Mouse (Mus musculus) spleen, adult 2 months (tissue): ENCODE measurements at regions not wholly inside any gene's neighbourhood (a gene's known extent, or its start where the extent isn't known, plus 50 kb on each side); places are given as distances from the start of the nearest gene placed in this dataset.

ENCODE experiments used
- DNase-seq, 2 experiments: peaks; one replicate each; pipeline versions ENCODE4 v3.0.0 to v3.0.0-alpha.2; 2012 to 2021; ENCODE audit warnings: low spot score in 2 of 2, low read depth in 1 of 2
- H3K27ac ChIP-seq: fragments of 200-500 bp; 2 replicates; pipeline ENCODE4 v1.5.1; 2012; ENCODE audit warnings: low read length, inconsistent platforms; ENCODE audit not compliant: insufficient read depth
- H3K27me3 ChIP-seq: fragments of 200-500 bp; 2 replicates; pipeline ENCODE4 v1.6.1; 2012; ENCODE audit warnings: mild to moderate bottlenecking, moderate library complexity, low read length, inconsistent platforms; ENCODE audit not compliant: control insufficient read depth, insufficient read depth
- H3K36me3 ChIP-seq: fragments of 200-500 bp; 2 replicates; pipeline ENCODE4 v1.6.1; 2012; ENCODE audit warnings: mild to moderate bottlenecking, low read length, inconsistent platforms; ENCODE audit not compliant: control insufficient read depth, insufficient read depth
- H3K4me1 ChIP-seq: fragments of 200-500 bp; 2 replicates; pipeline ENCODE4 v1.6.1; 2011; ENCODE audit warnings: inconsistent platforms; ENCODE audit not compliant: control insufficient read depth, insufficient read depth, insufficient read length
- H3K4me3 ChIP-seq: fragments of 200-500 bp; 2 replicates; pipeline ENCODE4 v1.5.1; 2011; ENCODE audit warnings: mild to moderate bottlenecking, inconsistent platforms; ENCODE audit not compliant: insufficient read depth, insufficient read length; ENCODE audit errors: extremely low read depth
- CTCF ChIP-seq: fragments of 200-500 bp; IDR thresholded peaks from 2 replicates; pipeline ENCODE4 v1.5.1; 2011; ENCODE audit warnings: mild to moderate bottlenecking, inconsistent platforms; ENCODE audit not compliant: insufficient read depth, insufficient read length, insufficient replicate concordance; ENCODE audit errors: extremely low read depth
- POLR2A ChIP-seq: fragments of 200-500 bp; IDR thresholded peaks from 2 replicates; pipeline ENCODE4 v1.6.1; 2011; ENCODE audit warnings: low read depth, low read length, inconsistent platforms
- WGBS: fragments of 180-500 bp; shearing (Covaris S2); methylation state at CpG from one replicate; pipeline ENCODE4 v1.1.7; 2018; 5-methylcytosine and 5-hydroxymethylcytosine counted together

DNA sequence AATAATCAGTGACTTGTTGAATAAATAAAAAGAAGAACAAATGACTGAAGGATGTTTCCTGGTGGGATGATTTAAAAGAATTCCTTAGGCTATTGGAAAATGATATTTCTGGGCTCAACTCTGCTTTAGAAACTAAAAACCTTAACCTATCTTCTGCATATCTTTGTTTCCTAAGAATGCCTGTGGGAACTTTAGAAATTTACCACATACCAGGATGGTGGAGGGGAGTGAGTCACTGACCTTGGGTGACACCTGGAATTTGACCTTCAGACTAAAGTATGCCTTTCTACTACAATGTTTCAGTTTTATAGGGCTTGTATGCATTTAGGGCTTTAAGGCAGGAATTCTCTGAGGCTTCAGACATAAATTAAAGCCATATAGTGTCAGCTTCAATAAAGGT lies 972.3 kb downstream of the Ttll7 start:
- H3K36me3 ChIP-seq = no peaks in the 10 kb centered on the region
- TF ChIP-seq POLR2A = no peak
- no peak for TF ChIP-seq CTCF
- no peak for DNase-seq
- no peaks in the 10 kb centered on the region for H3K4me1 ChIP-seq
- no peak overlapping the region for H3K4me3 ChIP-seq
- no peaks in the 10 kb centered on the region for H3K27me3 ChIP-seq
- no peak overlapping the region for H3K27ac ChIP-seq

DNA sequence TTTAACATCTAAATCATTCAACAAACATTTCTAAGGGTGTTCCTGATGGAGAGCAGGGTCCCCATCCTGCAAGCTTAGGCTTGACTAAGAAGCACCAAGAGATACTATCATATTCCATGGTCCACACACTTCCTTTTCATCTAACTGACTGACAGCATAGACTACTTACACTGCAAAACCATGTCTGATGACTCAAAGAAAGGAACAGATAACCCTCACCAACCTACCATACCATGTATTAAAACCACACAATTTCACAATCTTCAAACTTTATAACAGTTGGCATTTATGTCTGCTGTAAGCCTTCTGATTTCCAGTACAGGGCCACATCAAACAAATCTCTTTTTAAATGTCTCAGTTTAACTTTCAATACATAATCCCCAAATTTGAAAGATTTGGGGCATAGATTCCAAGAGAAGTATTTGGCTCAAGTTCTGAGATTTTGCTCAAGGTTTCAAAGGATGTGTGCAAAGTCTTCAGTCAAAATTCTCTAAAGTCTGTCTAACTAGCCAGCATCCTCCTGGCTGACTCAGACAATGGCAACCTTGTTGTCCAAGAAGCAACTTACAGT lies 962.0 kb downstream of the Ttll7 start:
- H3K36me3 ChIP-seq = no peaks in the 10 kb centered on the region

DNA sequence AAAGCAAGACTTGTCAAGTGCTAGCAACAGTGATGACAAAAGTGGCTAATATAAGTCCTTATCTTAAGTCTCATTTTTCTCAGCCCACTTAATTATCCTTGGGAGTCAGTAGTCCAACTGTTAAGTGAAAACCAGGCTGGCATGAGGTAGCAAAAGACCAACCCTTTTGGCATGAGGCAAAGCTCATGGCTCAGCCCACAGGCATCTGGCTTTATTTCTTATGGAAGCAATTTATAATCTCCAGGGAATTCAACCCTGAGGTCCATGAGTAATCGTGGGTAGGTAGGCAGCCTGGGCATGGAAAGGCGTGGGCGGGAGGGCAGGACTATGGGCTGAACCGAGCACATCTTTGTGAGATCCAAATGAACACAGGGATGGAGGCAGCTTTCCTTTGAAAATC lies 950.4 kb downstream of the Ttll7 start:
- no peak overlapping the region for H3K4me3 ChIP-seq
- no peak for DNase-seq
- H3K27ac ChIP-seq = no peak overlapping the region
- no peaks in the 10 kb centered on the region for H3K36me3 ChIP-seq
- no peaks in the 10 kb centered on the region for H3K27me3 ChIP-seq
- no peak for TF ChIP-seq CTCF
- TF ChIP-seq POLR2A = no peak
- 96% methylated on average over 4 of the region's 4 CpGs for WGBS
- H3K4me1 ChIP-seq = no peaks in the 10 kb centered on the region

More for the DNA sequence above, 962.0 kb downstream of the Ttll7 start:
- Histone ChIP-seq H3K4me1 (no peaks in the 10 kb centered on the region), H3K27ac (no peak overlapping the region), H3K4me3 (no peak overlapping the region), H3K27me3 (no peaks in the 10 kb centered on the region)
- no peak for TF ChIP-seq CTCF
- TF ChIP-seq POLR2A = no peak
- DNase-seq = no peak

GRCm38 (mm10) chr3:147796524-147796923 lies 944.4 kb downstream of the Ttll7 start:
- TF ChIP-seq CTCF (no peak), POLR2A (no peak)
- 83% methylated on average over 8 of the region's 8 CpGs for WGBS
- no peak for DNase-seq
- Histone ChIP-seq H3K4me3 (no peak overlapping the region), H3K36me3 (no peaks in the 10 kb centered on the region), H3K27me3 (no peaks in the 10 kb centered on the region), H3K4me1 (no peaks in the 10 kb centered on the region), H3K27ac (no peak overlapping the region)

DNA sequence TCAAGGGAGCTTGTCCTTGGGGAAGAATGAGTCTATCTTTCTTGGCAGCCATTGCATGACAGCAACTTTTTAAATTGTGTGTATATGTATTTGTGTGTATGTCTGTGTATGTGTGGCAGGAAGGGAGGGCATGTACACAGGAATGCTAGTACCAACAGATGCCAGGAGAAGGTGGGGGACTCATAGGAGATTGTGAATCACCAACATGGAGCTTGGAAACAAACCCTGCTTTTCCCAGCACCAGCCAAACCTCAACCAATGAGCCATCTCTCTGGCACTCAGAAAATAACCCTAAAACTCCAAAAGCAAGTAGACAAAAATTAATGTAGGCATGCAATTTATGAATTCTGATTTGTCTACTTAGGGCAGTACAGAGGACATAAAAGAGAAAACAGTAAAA lies 942.9 kb downstream of the Ttll7 start:
- H3K36me3 ChIP-seq = no peaks in the 10 kb centered on the region
- no peaks in the 10 kb centered on the region for H3K4me1 ChIP-seq
- H3K27ac ChIP-seq = no peak overlapping the region
- H3K4me3 ChIP-seq = no peak overlapping the region
- TF ChIP-seq POLR2A (no peak), CTCF (no peak)
- DNase-seq = no peak
- no peaks in the 10 kb centered on the region for H3K27me3 ChIP-seq

GRCm38 (mm10) chr3:147786555-147786954 lies 934.4 kb downstream of the Ttll7 start:
- no peak overlapping the region for H3K27ac ChIP-seq
- H3K4me1 ChIP-seq = no peaks in the 10 kb centered on the region
- no peak for TF ChIP-seq CTCF
- TF ChIP-seq POLR2A = no peak
- no peak overlapping the region for H3K4me3 ChIP-seq
- 80% methylated on average over 2 of the region's 2 CpGs for WGBS
- no peaks in the 10 kb centered on the region for H3K27me3 ChIP-seq
- no peaks in the 10 kb centered on the region for H3K36me3 ChIP-seq
- no peak for DNase-seq

GRCm38 (mm10) chr3:147750842-147751191 lies 898.6 kb downstream of the Ttll7 start:
- Histone ChIP-seq H3K4me3 (no peak overlapping the region), H3K27me3 (no peaks in the 10 kb centered on the region), H3K4me1 (no peaks in the 10 kb centered on the region), H3K27ac (no peak overlapping the region), H3K36me3 (no peaks in the 10 kb centered on the region)
- no peak for DNase-seq
- no peak for TF ChIP-seq CTCF
- no peak for TF ChIP-seq POLR2A
- 93% methylated on average over 1 of the region's 1 CpGs for WGBS
